Mouse (Mus musculus) left cerebral cortex, adult 2 months (tissue): Measurements from ENCODE around the gene Samsn1. TPM values are rescaled to one million over a fixed set of nuclear protein-coding genes. Genes with fewer than 3 reads are reported as not detected.

Source experiments
- DNase-seq, 2 experiments: peaks; one replicate each; pipeline ENCODE4 v3.0.0; 2021 to 2022; ENCODE audit warnings: low spot score in 2 of 2, mixed read lengths in 1 of 2; ENCODE audit errors: extremely low spot score in 1 of 2
- H3K27ac ChIP-seq: fragments of 200-600 bp; 2 replicates; pipeline ENCODE4 v1.8.1; 2022
- H3K4me3 ChIP-seq: fragments of 200-600 bp; 2 replicates; pipeline ENCODE4 v1.8.1; 2022
- CTCF ChIP-seq: fragments of 200-600 bp; IDR thresholded peaks from 2 replicates; pipeline ENCODE4 v1.8.1; 2022; ENCODE audit warnings: antibody characterized with exemption, mild to moderate bottlenecking, moderate library complexity
- intact Hi-C: fragments of 180-260 bp; cut with DNase I; formaldehyde crosslinking; loops from one replicate; pipeline ENCODE4 v1.15.1; 2025
- total RNA-seq, 2 experiments: library from RNA; stranded (reverse); gene quantifications; 2 replicates each; pipeline ENCODE4 v1.2.3; 2021

Samsn1 gene
- total RNA-seq, 2 experiments from 2014 or later: 1.3 to 1.8 TPM

DNA sequence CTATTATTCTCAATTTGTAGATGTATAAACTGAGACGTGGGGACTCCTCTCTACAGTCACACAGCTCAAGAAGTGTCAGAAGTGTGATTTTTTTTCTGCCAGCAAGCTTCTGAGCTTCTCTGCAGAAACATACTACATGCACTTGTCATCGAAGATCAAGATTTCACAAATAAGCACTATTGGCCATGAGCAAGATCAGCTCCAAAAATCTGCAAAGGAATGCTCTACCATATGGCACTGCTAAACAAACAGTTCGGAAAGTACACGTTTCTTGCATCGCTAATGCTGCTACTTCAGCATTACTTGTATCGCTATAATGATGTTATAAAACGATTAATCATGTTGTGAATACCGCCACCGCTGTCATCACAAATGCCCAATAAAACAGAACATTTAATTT is 22.0 kb downstream of the Samsn1 start:
- H3K27ac ChIP-seq: no peak overlapping the region
- intact Hi-C loops: no loop called here
- no peak for DNase-seq
- no peak overlapping the region for H3K4me3 ChIP-seq
- TF ChIP-seq CTCF: no peak

DNA sequence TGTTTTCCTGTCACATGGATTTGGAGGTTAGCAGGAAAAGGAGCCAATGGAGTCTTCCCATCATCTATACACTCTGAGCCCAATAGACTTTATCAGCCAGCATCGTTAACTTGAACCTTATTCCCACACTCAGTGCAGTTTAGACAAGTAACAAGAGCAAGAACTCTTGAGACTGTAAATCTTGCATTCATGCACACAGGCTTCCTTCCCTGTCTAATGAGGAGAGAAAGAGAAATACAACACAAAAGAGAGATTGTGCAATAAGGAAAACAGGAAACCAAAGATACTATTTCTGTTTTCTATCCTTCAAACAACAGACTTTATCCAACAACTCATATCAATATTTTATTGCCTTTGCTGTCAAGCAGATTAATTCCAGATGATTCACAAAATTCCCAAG is 31.9 kb downstream of the Samsn1 start:
- Histone ChIP-seq H3K4me3 (no peak overlapping the region), H3K27ac (no peak overlapping the region)
- no peak for DNase-seq
- TF ChIP-seq CTCF: no peak
- intact Hi-C loops: no loop called here

DNA sequence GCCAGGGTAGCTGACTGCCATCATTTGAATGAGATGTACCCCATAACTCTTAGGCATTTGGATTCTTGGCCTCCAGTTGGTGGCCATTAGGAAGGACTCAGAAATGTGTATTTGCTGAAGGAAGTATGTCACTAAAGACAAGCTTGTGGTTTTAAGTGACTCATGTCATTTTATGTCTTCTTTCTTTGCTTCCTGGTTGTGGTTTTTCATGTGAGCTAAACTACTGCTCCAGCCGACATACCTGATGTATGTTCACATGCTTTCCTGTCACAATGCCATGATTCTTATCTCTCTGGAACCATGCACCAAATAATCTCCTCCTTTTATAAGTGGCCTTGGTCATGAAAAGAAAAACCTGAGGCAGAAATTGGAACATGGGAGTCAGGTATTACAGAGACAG is 38.2 kb downstream of the Samsn1 start:
- intact Hi-C loops: no loop called here
- DNase-seq: no peak
- TF ChIP-seq CTCF: no peak
- no peak overlapping the region for H3K4me3 ChIP-seq
- H3K27ac ChIP-seq: no peak overlapping the region

DNA sequence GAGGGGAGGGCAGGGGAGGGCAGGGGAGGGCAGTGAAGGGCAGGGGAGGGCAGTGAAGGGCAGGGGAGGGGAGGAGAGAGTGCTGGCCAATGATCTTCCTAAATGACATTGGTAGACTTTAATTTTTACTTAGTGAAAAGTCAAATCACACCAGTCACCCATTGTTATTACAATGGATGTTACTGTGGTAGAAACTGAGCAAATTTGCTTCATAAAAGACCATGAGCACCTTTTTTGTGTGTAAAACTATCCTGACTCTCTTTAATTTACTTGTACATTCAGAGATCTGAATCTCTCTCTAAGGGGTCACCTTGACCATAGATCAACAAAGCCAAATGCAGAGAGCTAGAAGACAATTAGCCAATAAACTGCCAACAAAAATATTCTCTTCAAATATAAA is 42.7 kb downstream of the Samsn1 start:
- TF ChIP-seq CTCF: no peak
- H3K4me3 ChIP-seq: no peak overlapping the region
- intact Hi-C loops: no loop called here

DNA sequence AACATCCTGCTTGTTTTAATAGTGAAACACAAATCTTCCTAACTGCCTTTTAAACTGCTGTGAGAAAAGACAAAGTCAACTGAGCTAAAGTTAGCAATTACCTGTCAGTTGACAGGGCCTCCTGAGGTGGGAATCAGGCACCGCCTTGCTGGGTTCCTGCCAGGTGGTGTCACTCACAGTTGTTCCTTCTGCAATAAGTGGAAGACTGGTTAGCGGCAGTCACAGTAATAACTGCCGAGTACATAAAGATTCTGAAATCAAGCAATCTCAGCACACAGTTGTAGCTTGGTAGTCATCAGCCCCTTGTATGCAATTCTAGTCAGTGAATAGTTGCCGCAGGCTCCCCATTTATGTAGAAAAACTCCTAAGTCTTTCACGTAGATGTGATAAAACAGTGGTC is 44.3 kb downstream of the Samsn1 start:
- no peak for TF ChIP-seq CTCF
- intact Hi-C loops: no loop called here
- DNase-seq: no peak

More for the DNA sequence above, 42.7 kb downstream of the Samsn1 start:
- DNase-seq: no peak
- no peak overlapping the region for H3K27ac ChIP-seq

DNA sequence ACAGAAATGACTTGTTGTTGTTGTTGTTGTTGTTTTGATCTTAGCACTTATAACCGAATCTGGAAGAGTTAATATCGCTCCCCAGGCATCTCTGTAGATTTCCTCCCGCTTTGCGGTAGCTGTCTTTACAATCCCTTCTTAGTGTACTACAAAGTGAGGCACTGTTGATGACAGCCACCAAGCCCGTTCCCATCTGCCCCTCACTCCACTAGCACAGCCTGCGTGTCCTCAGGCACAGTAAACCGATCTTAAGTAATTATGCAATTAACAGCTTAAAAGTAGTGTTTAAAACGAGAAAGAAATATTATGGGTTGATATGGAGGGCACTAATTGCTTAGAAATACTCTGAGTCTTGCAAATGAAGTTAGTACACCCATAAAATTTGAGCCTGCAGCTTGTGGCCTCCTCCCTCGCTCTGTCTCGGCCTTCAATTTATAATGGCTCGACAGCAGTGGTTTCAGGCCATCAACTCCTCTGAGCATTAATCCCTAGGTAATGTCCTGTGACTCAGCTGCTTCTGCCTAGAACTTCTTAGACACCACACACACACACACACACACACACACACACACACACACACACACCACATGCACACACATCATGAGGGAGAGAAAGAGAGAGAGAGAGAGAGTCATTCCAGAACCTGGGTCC is 46.3 kb downstream of the Samsn1 start:
- DNase-seq: no peak
- no peak overlapping the region for H3K4me3 ChIP-seq
- no peak overlapping the region for H3K27ac ChIP-seq
- TF ChIP-seq CTCF: no peak
- intact Hi-C loops: no loop called here

More for the DNA sequence above, 44.3 kb downstream of the Samsn1 start:
- Histone ChIP-seq H3K27ac (no peak overlapping the region), H3K4me3 (no peak overlapping the region)

DNA sequence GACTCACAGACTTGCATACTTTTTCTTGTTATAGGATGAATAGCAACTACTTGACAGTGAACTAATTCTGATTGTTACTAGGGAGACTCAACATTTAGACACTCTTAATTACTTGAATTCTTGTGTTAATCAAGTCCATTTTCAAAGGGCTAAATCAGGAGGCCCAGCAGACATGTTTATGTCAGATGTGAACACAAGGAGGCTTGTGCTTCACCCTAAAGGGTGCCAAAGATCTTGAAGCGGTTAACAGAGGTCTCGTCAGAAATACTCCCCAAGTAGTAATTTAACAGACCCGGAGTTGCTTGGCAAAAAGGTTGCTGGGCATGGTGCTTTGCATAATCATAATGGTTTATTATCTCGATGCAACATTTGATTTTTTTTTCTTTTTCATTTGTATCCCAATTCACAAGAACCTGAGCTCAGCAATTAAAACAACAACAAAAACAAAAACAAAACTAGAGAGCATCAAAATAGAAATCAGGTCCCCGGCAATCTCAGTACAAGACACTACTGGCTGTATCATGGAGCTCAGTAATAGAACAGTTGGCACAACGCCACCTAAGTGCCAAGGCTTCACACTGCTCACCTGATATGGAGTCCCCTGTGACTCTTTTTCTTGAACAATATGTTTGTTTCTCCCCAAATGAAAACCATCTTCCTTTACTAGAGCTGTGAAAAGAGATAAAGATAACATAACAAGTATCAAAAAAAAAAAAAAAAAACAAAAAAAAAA is 51.6 kb downstream of the Samsn1 start:
- no peak for DNase-seq
- no peak for TF ChIP-seq CTCF
- Histone ChIP-seq H3K4me3 (no peak overlapping the region), H3K27ac (no peak overlapping the region)
- intact Hi-C loops: no loop called here

DNA sequence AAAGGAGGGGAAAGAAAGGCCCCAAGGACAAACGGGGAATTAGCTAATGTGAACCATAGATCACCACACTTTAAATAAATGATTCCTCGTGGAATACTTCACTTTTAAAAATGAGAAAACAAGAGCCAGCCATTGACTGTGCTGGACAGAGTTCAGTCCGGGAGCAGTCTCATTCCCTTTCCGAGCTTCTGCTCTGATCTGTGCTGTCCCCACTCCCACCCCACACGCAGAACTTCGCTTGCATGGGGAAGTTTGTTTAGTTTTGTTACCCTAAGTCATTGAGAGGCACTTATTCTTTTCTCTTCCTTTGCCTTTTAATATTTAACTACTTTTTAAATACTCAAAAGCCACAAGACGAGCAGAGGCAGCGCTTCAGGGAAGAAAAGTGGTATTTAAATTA is 60.1 kb downstream of the Samsn1 start:
- DNase-seq: no peak
- no peak for TF ChIP-seq CTCF
- intact Hi-C loops: no loop called here
- Histone ChIP-seq H3K4me3 (no peak overlapping the region), H3K27ac (no peak overlapping the region)

DNA sequence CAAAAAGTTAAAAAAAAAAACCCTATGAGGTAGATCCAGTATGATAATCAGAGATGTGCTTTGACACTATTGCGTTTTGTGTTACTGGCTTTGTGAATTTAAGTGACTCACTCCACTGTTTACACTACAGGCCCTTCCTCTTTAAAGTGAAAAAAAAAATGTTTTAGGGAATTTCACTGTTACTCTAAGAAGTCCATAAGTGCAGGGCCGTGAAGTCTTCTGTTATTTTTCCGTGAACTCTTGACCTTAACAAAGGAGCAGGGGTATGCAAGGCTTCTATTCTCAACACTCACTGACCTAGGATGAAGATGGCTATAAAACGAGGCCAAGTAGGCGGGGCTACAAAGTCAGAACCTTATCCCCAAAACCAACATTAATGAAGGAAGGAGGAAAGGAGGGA is 60.6 kb downstream of the Samsn1 start:
- TF ChIP-seq CTCF: no peak
- Histone ChIP-seq H3K27ac (no peak overlapping the region), H3K4me3 (no peak overlapping the region)
- intact Hi-C loops: no loop called here
- no peak for DNase-seq

DNA sequence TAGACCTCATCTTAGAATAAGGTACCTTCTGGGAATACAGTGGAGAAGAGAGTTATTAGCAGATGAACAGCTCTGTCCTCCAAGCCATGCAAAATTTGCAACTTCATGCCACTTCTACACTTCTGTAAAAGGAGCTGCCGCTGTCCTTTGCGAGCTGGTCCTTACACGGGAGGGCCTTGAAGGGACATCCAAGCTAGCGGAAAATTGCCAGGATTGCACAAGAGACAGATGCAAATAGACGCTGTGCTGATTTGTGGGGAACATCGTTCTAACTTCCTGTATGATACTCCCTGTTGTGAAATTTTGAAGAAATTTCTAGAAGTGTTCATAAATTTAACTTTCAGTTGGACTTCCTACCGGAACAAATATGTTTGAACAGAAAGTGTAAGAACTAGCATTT is 61.0 kb downstream of the Samsn1 start:
- DNase-seq: no peak
- no peak overlapping the region for H3K4me3 ChIP-seq
- intact Hi-C loops: no loop called here
- TF ChIP-seq CTCF: no peak
- H3K27ac ChIP-seq: no peak overlapping the region

DNA sequence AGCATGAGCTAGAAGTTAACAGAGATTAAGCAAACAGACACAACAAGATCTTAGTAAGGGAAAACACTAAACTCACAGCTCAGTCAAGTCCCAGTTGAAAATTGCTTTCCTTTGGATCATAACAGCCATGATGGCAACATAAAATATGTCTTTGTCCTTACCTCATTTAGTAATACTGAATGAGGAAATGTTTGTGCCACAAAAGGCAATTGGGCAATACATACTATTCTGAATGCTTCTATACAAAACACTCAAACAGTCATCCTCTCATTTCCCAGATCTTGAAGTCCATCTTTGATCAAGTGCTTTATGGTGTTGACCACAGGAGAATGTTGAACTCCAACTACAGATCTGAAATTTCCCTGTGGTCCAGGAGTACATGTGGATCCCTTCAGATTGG is 88.7 kb downstream of the Samsn1 start:
- no peak for DNase-seq
- no peak for TF ChIP-seq CTCF
- Histone ChIP-seq H3K4me3 (no peak overlapping the region), H3K27ac (no peak overlapping the region)
- intact Hi-C loops: no loop called here

DNA sequence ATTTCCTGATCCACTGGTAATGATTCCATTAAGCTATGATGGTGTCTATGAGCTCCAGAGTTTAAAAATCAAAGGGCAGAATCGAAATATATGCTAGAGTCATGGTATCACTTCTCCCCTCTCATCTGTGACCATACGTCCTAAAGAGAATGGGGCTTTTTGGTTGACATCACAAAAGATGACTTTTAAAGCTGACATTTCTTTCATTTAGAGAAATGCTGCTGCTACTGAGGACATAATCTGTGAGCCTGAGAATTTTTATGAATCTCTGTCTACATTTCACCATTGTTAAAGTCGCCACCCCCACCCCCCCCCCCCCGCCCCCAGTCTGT is 91.9 kb downstream of the Samsn1 start:
- DNase-seq: no peak
- intact Hi-C loops: no loop called here
- TF ChIP-seq CTCF: no peak
- no peak overlapping the region for H3K4me3 ChIP-seq
- no peak overlapping the region for H3K27ac ChIP-seq
